Mouse (Mus musculus) liver, adult (tissue): Measurements from ENCODE around the gene Olfr1303.

Experiments used
- GATA4 ChIP-seq: IDR thresholded peaks from 2 replicates; pipeline ENCODE4 v1.6.1; 2014; ENCODE audit warnings: mild to moderate bottlenecking, low read length; ENCODE audit not compliant: insufficient replicate concordance

The Olfr1303 gene

DNA sequence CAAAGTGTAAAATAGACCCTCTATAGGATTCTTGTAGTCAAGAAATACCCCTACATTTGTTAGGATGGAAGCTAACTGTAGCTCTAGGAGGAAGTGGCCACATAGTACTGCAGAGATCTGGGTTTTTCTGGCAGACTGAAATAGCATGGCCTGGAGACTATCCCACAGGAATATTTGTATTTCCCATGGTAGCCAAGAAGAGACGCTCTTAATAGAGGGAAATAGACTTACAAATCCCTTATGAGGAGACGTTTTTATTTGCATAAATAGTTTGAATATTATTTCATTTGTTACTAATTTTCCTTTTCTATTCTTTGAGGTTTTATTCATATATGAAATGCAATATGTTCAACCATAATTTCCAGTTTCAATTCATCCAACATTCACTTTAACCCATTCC lies at the start of gene Olfr1303:
Gene Olfr1303 (minus strand): TSS at position 101 of the 400 bp plus-strand sequence.
- TF ChIP-seq GATA4, result no peak

- no peak for TF ChIP-seq GATA4
Observed at GRCm38 (mm10) chr2:111812936-111813335, 7.2 kb downstream of the Olfr1303 start.

DNA sequence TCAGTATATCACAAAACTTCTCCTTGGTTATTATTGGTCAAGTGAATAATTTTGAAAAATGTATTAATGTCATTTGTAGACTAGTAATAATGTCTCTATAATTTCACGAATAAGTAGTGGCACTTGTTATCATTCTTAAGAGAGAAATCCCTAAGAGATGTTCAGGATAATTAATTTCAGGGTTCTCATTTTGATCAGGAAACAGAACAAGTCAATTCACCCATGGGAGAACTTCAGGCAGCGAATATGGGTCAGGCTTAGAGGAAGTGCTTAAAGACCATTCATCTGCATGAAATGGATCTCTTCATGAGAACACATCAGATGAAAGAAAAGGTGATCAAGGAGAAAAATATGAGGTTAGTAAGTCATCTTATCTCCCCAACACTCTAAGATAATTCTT lies 43.0 kb downstream of the Olfr1303 start, which contains the start of gene Olfr1302:
Gene Olfr1302 (plus strand): TSS at position 301 of the 400 bp plus-strand sequence.
- TF ChIP-seq GATA4, result no peak
